Mouse (Mus musculus): ENCODE results near the gene Gpr63.
"Not testable (repeated sequence)": the region's sequence is repeated elsewhere in the genome, so short reads cannot be mapped to it uniquely, and the experiment has no call there.

The Gpr63 gene

GRCm38 (mm10) chr4:24966299-24966991, at the start of gene Gpr63:
Gene Gpr63, plus strand, starts transcription at chr4:24966407.
- peak; percentile 76 to 91 for DNase-seq (ENCODE audit: inconsistent age in 2 of 2, low spot score in 1 of 2)

DNA sequence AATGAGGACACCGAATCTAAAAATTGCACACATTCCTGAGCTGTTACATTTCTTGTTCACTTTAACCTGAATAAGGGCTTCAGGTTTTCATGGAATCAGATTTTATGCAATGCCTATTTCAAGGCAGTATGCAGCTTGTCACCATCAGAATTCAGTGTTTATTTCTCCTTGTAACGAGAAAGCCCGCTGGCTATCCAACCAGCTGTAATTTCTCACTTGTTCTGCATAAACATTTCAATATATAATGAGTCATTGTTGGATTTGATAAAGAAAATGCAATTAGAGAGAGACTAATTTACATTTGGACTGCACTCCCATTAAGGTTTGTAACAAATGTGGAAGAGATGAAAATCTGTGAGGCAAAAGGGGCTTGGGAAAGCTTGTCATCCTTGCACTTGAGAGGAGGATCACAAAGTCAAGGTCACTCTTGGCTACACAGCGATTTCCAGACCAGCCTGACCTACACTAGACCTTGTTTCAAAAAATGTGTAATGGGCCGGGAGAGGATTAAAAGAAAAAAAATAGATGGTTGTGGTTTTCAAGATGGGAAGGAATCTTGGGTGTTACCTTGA, 46.1 kb upstream of the Gpr63 start:
- peak in 1 of 2 experiments; percentile 51 for DNase-seq (ENCODE audit: inconsistent age in 2 of 2, low spot score in 1 of 2)

DNA sequence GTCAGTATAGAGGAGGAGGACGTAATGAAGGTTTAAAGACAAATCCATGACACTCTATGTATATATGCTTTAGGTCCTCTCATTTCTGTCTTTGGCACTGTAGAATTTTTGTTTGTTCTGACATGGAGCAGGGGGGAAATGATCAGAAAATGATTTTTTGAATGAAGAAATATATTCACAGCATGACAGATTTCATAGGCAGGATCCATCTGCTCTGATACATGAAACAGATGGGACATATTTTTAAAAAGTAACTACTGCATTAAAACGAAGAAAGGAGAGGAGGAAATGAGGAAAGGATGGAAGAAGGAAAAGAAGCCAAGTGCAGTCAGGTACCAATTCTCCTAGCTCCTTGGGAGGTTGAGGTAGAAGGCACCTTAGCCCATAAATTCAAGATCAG, 41.5 kb upstream of the Gpr63 start:
- no peak for DNase-seq (ENCODE audit: inconsistent age in 2 of 2, low spot score in 1 of 2)

- DNase-seq (ENCODE audit: inconsistent age in 2 of 2, low spot score in 1 of 2), result no peak
Observed at GRCm38 (mm10) chr4:24928260-24928780, 37.9 kb upstream of the Gpr63 start.

DNA sequence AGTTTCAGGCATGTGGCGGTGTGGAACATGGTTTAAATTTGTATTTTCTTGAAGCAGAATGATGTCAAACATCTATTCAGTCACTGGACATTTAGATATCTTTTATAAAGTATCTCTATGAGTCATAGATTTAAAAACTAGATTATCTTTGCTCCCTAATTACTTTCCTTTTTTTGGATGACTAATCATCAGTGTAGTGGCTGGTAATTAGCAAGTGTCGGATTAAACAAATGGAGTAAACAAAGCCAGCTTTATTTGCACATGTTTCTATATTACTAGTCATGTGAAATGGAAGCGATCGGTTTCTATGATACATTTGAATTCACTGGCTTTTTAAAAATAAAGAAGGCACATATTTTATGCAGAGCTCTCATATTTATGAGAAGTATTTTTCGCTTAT, 37.3 kb upstream of the Gpr63 start:
- DNase-seq (ENCODE audit: inconsistent age in 2 of 2, low spot score in 1 of 2), result no peak

- DNase-seq (ENCODE audit: inconsistent age in 2 of 2, low spot score in 1 of 2), result no peak
Observed at GRCm38 (mm10) chr4:24942728-24943424, 23.3 kb upstream of the Gpr63 start.

DNA sequence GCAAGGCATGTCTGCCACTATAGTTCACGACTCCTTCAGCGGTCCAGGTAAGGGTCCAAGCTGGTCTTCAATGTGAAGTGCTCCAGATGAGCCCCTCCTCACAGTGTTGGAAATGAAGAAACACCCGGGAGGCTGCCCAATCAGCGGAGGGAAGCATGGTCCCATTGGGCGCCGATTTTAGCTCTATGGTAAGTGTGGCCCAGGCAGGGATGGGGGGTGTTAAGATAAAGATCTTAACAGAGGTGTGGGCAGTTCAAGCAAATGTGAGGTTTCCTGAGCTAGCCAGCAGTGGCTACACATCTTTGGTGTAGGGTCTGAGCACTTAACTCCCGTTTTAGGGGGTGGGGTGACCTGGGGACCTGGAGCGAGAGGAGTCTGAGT, 299 bp upstream of the Gpr63 start:
- peak in 1 of 2 experiments; percentile 12 for DNase-seq (ENCODE audit: inconsistent age in 2 of 2, low spot score in 1 of 2)

GRCm38 (mm10) chr4:24967251-24967650, 1.0 kb downstream of the Gpr63 start:
- DNase-seq (ENCODE audit: inconsistent age in 2 of 2, low spot score in 1 of 2), result peak in 1 of 2 experiments; percentile 50

DNA sequence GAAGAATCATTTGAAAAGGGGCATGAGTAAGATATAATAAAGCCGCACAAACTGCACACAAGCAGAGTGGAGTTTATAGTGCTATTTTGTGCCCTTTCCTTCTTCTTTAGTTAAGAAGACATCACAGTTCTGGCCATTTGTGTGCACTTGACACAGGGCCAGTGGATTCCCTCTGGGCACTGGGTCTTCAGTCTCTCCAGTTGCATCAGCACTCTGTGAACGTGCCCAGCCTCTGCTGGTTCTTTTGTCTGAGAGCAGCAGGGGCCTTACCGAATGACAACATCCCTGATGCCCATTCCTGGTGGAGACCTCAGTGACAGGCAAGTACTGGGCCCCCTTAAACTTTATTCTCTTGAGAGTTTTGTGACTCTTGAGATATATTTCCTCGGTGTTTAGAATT, 12.4 kb downstream of the Gpr63 start:
- DNase-seq (ENCODE audit: inconsistent age in 2 of 2, low spot score in 1 of 2), result no peak

DNA sequence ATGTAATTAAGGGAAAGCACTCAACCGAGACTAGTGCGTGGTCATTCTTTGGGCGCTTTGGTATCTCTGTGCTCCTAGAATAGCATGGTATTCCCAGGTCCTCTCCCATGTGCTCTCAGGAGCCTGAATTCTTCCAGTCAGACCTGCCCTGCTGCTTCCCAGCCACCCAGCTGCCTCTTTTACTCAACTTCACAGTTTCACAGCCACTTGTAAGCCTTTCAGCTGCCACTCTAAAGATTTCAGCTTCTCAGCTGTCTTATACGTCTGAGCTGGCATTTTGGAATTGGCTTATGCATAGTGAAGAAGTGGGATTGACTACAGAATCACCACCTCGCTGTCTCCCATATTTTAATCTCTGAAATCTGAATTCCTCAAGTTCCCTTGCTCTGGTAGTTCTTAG, 19.4 kb downstream of the Gpr63 start:
- DNase-seq (ENCODE audit: inconsistent age in 2 of 2, low spot score in 1 of 2), result no peak

DNA sequence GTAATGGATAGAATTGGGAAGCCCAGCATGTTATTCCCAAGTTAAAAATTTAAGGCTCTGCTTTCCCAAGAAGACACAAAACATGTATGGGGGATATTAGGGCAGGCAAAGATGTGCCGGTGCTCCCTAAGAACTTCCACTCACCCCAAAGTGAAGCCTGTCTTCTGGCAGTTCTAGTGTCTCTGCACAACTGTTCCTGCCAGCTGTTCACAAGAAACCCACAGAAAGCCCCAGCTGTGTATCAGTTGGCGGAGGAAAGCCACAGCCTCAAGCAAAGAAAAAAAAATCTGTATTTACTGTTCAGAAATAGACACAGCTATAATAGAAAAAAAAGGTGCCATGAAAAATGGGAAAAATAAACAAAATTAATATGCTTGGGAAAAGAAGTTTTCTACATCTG, 25.3 kb downstream of the Gpr63 start:
- no peak for DNase-seq (ENCODE audit: inconsistent age in 2 of 2, low spot score in 1 of 2)

GRCm38 (mm10) chr4:25009328-25009727, 43.1 kb downstream of the Gpr63 start:
- DNase-seq (ENCODE audit: inconsistent age in 2 of 2, low spot score in 1 of 2), result not testable (repeated sequence)

DNA sequence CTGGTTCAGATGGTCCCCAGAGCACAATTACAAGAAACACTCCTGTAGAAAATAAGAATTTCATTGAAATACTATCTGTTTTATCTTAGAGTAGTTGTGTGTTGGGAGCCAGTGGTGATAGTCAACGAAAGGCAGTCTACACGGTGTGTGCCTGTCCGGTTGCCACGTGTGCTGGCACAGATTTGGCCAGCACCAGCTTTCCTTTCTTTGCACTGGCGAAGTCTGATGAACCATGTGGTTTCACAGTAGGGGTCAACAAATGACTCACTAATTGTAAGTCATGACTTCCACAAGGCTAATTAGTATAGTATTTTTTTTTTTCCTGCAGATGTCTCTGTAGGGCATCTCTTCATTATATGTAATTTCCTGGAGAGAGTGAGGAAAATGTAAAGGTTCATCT, 45.6 kb downstream of the Gpr63 start:
- no peak for DNase-seq (ENCODE audit: inconsistent age in 2 of 2, low spot score in 1 of 2)

DNA sequence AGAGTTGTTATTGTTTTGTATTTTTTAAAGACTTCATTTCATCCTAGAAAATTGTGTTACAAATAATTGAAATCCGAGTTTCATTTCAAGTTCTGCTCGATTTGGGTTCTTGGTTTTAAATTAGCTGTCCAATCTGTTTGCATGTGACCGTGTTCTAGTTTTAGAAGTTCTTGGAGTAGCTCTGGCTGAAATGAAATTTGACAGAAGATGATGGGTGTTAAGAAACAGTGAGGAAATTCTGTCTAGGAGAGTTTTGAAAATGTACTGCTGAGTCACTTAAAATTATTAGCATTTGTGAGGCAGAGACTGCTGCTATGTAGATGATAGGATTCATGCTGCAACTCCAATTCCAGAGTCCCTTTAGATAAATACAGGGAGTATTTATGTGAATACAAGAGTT, 46.5 kb downstream of the Gpr63 start:
- no peak for DNase-seq (ENCODE audit: inconsistent age in 2 of 2, low spot score in 1 of 2)

GRCm38 (mm10) chr4:25015017-25015655, 48.9 kb downstream of the Gpr63 start:
- no peak for DNase-seq (ENCODE audit: inconsistent age in 2 of 2, low spot score in 1 of 2)

DNA sequence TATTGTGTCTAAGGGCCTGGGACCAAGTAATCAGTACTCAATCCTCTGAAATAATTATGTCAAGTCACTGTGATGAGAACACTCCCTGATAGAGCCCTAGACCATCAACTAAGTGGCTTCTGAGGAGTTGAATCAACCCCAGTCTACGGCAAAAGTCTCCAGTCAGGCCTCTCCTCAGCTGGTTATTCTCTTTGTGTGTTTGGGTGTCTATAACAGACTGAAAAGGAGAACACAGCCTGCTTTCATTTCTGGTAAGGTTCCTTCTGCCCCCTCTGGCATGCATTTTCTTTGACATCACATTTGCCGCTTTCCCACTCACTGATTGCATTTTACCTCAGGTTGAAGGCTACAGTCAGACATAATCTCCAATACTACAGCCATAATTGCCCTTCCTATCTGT, 62.0 kb downstream of the Gpr63 start:
- DNase-seq (ENCODE audit: inconsistent age in 2 of 2, low spot score in 1 of 2), result no peak

GRCm38 (mm10) chr4:25028752-25029151, 62.5 kb downstream of the Gpr63 start:
- DNase-seq (ENCODE audit: inconsistent age in 2 of 2, low spot score in 1 of 2), result peak in 1 of 2 experiments; percentile 22

DNA sequence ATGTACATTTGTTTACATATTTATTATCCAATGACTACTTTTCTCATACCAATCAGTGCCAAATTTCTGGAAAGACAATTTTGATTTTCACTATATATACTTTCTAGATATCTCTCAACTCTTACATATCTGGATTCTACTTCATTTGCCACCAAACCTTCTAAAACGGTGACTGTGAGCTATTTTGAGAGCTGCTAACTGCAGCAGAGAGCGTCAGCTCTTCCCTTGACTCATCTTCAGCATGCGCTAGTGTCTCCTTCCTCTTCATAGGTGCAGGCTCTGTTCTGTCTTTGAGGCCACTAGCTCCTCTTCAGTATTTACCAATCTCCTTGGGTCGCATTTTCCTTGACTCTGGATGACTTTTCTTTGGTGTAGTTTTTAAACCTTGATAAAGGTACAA, 63.7 kb downstream of the Gpr63 start:
- no peak for DNase-seq (ENCODE audit: inconsistent age in 2 of 2, low spot score in 1 of 2)

DNA sequence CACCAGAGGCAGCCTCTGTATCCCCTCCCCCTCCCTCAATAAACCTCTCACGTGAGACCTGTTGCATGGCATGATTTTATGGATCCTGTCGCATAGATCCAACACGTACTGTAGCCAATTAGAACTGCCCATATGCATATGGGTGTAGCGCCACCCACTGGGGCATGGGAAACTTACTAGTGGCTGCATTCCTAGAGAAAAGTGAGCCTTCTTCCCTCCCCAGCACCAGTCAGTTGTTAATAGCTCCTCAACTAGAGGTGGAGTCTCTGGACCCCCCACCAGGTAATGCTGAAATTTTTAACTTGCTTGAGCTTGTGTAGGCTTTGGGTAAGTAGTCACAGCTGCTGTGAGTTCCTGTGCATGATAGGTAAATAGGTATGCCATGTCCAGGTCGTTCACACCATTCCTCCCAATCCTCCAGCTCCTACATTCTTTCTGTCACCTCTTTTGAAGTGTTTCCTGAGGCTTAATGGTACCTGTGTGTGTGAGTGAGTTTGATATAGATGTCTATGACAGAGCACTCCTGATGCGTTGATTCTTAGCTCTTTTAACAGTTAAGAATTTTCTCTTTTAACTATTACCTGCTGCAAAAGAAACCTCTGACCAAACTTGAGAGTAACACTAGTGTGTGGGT, 69.1 kb downstream of the Gpr63 start:
- DNase-seq (ENCODE audit: inconsistent age in 2 of 2, low spot score in 1 of 2), result peak; percentile 16 to 53

- no peak for DNase-seq (ENCODE audit: inconsistent age in 2 of 2, low spot score in 1 of 2)
Observed at GRCm38 (mm10) chr4:25035806-25036205, 69.6 kb downstream of the Gpr63 start.

DNA sequence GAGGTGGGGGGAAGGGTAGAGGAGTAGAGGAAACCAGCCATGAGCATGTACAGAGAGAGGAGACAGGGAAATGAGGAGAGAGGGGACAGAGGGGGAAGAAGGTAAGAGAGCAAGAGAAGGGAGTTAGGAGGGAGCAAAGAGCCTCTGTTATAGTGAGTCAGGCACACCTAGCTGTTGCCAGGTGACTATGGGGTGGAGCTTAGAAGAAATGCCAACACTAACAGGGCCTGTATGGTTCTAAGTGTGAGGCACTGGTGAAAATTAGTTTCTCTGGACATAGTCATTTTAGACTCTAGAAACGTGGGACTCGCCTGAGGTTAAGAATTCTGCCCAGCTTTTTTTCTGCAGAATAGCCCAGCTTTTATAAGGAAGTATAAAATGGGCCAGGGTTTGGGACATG, 71.1 kb downstream of the Gpr63 start:
- DNase-seq (ENCODE audit: inconsistent age in 2 of 2, low spot score in 1 of 2), result no peak
